Mouse (Mus musculus): ENCODE measurements around the gene Cfd.

Gene Cfd

GRCm38 (mm10) chr10:79886054-79886453, 4.6 kb upstream of the Cfd start, which contains the start of gene Elane:
Gene Elane, plus strand, starts transcription at chr10:79886247.
- no peak for DNase-seq (ENCODE audit: low spot score)

- no peak for DNase-seq (ENCODE audit: low spot score)
Observed at GRCm38 (mm10) chr10:79886611-79887010, 4.0 kb upstream of the Cfd start.

- peak; percentile 35 for DNase-seq (ENCODE audit: low spot score)
Observed at GRCm38 (mm10) chr10:79889386-79889785, 1.3 kb upstream of the Cfd start.

GRCm38 (mm10) chr10:79892451-79893118, 1.9 kb downstream of the Cfd start:
- peak; percentile 85 for DNase-seq (ENCODE audit: low spot score)

- no peak for DNase-seq (ENCODE audit: low spot score)
Observed at GRCm38 (mm10) chr10:79896306-79896705, 5.7 kb downstream of the Cfd start.

- DNase-seq (ENCODE audit: low spot score): no peak
Observed at GRCm38 (mm10) chr10:79896814-79897213, 6.2 kb downstream of the Cfd start.

GRCm38 (mm10) chr10:79897316-79898245, 6.9 kb downstream of the Cfd start:
- DNase-seq (ENCODE audit: low spot score): no peak

GRCm38 (mm10) chr10:79900951-79901410, 10.3 kb downstream of the Cfd start:
- peak; percentile 98 for DNase-seq (ENCODE audit: low spot score)

- no peak for DNase-seq (ENCODE audit: low spot score)
Observed at GRCm38 (mm10) chr10:79906712-79907111, 16.1 kb downstream of the Cfd start.

- DNase-seq (ENCODE audit: low spot score): no peak
Observed at GRCm38 (mm10) chr10:79907415-79907814, 16.8 kb downstream of the Cfd start.

GRCm38 (mm10) chr10:79908167-79909091, 17.8 kb downstream of the Cfd start, which contains the start of gene Med16:
Gene Med16, minus strand, starts transcription at chr10:79908923.
- peak; percentile 98 for DNase-seq (ENCODE audit: low spot score)

- no peak for DNase-seq (ENCODE audit: low spot score)
Observed at GRCm38 (mm10) chr10:79909092-79909922, 18.7 kb downstream of the Cfd start.

- no peak for DNase-seq (ENCODE audit: low spot score)
Observed at GRCm38 (mm10) chr10:79910556-79910955, 19.9 kb downstream of the Cfd start, which contains the start of gene Gm26602. Gene Gm26602, plus strand, starts transcription at chr10:79910856.

GRCm38 (mm10) chr10:79912412-79912811, 21.8 kb downstream of the Cfd start:
- no peak for DNase-seq (ENCODE audit: low spot score)

- peak; percentile 58 for DNase-seq (ENCODE audit: low spot score)
Observed at GRCm38 (mm10) chr10:79914131-79914947, 23.7 kb downstream of the Cfd start.

- DNase-seq (ENCODE audit: low spot score): no peak
Observed at GRCm38 (mm10) chr10:79914948-79915596, 24.4 kb downstream of the Cfd start.

- DNase-seq (ENCODE audit: low spot score): no peak
Observed at GRCm38 (mm10) chr10:79916081-79916480, 25.4 kb downstream of the Cfd start.

GRCm38 (mm10) chr10:79916808-79917531, 26.3 kb downstream of the Cfd start, which contains the start of gene Kiss1r:
Gene Kiss1r, plus strand, starts transcription at chr10:79916971.
- DNase-seq (ENCODE audit: low spot score): peak; percentile 91

Data from MN1 (cell line).